Mouse (Mus musculus) stomach, embryonic 14.5 days (tissue): ENCODE results near the gene Ogdh. TPM values are rescaled to one million over a fixed set of nuclear protein-coding genes. Genes with fewer than 3 reads are reported as not detected.
"Not testable (repeated sequence)": the region's sequence is repeated elsewhere in the genome, so short reads cannot be mapped to it uniquely, and the experiment has no call there.

Experiments
- ATAC-seq: fragments of 200-750 bp; cut with Nextera tagmentation; 2 replicates; pipeline ENCODE4 v1.8.0; 2017; ENCODE audit warnings: low read depth, moderate TSS enrichment; ENCODE audit not compliant: insufficient number of reproducible peaks, insufficient read depth, low FRiP score
- H3K27ac ChIP-seq: fragments of 300-500 bp; sonication (generic); 2 replicates; pipeline ENCODE4 v1.5.1; 2014; ENCODE audit warnings: mild to moderate bottlenecking, low read length, moderate library complexity, mixed read lengths
- H3K27me3 ChIP-seq: fragments of 300-500 bp; sonication (generic); 2 replicates; pipeline ENCODE4 v1.6.1; 2014; ENCODE audit warnings: low read length, control low read depth, mixed read lengths; ENCODE audit not compliant: control insufficient read depth, insufficient read depth
- H3K36me3 ChIP-seq: fragments of 300-500 bp; sonication (generic); 2 replicates; pipeline ENCODE4 v1.6.1; 2014; ENCODE audit warnings: mild to moderate bottlenecking, control low read depth, low read length, moderate library complexity, mixed read lengths; ENCODE audit not compliant: control insufficient read depth, insufficient read depth
- H3K4me1 ChIP-seq: fragments of 300-500 bp; sonication (generic); 2 replicates; pipeline ENCODE4 v1.6.1; 2014; ENCODE audit warnings: low read length, control low read depth, mixed read lengths; ENCODE audit not compliant: control insufficient read depth, insufficient read depth
- H3K4me2 ChIP-seq: fragments of 300-500 bp; sonication (generic); replicated peaks from 2 replicates; pipeline ENCODE4 v1.6.1; 2014; ENCODE audit warnings: low read depth, low read length, control low read depth
- H3K4me3 ChIP-seq: fragments of 300-500 bp; sonication (generic); 2 replicates; pipeline ENCODE4 v1.5.1; 2014; ENCODE audit warnings: low read depth, low read length, control low read depth
- H3K9ac ChIP-seq: fragments of 300-500 bp; sonication (generic); replicated peaks from 2 replicates; pipeline ENCODE4 v1.6.1; 2014; ENCODE audit warnings: low read depth, mild to moderate bottlenecking, control low read depth, low read length, moderate library complexity, mixed read lengths
- H3K9me3 ChIP-seq: fragments of 300-500 bp; sonication (generic); 2 replicates; pipeline ENCODE4 v1.6.1; 2016; ENCODE audit warnings: low read depth, low read length, control low read depth; ENCODE audit not compliant: control insufficient read depth
- WGBS: fragments of 180-500 bp; shearing (Covaris S2); extraction: QIAGEN DNeasy Blood & Tissue Kit; methylation state at CpG from one replicate; pipeline ENCODE4 v1.1.7; 2014; 5-methylcytosine and 5-hydroxymethylcytosine counted together
- polyA plus RNA-seq: library from polyadenylated mRNA; unstranded; fragments of >200 nt; fragmentation: Nextera tagmentation; extraction: Ambion mirVana; gene quantifications from 2 replicates; pipeline ENCODE4 v1.2.1, GENCODE M21; 2014

Ogdh gene
- 89.1 and 90.4 TPM in 2 replicates for polyA plus RNA-seq

DNA sequence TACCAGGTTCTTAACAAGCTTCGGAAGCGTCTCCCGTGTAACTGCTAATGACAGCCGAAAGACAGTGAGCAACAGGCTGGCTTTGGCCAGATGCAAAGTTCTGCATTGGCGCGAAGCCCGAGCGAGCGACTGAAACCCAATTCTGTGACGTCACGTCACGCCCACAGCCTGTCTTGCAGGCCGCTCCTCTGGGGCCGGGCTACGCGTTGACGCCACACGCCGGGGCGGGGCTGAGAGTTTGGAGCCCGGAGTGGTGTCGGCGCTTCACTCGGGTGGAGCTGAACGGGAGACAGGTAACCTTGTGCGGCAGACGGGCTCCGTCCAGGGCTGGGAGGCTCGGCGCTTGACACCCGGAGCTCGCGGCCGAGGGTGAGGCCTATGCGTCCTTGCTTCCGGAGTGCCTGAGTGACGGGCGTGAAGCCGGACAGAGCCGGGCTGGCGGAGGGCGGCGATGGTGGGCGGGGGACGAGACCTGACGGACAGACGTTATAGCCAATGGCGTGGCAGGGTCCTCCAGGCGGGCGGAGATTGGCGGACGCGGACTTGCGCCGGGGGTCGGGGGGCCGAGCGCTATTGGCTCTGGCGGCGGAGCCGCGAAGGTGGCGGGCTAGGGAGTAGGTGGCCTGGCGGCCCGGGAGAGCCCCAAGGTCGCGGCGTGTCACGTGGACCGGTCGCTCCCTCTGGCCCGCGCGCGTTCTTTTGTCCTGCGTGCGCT is at the start of gene Ogdh:
TSS of gene Ogdh (plus strand) at position 233 of the 715 bp plus-strand sequence.
- WGBS, result under 1% methylated on average over 77 of the region's 77 CpGs
- ATAC-seq, result peak; percentile 97

GRCm38 (mm10) chr11:6244707-6245106 is 46.7 kb upstream of the Ogdh start:
- WGBS, result 47% methylated on average over 19 of the region's 19 CpGs
- no peak for ATAC-seq
- Histone ChIP-seq H3K36me3 (no peaks in the 10 kb centered on the region), H3K27me3 (no peaks in the 10 kb centered on the region), H3K4me2 (no peak overlapping the region), H3K9me3 (no peaks in the 10 kb centered on the region), H3K9ac (no peak overlapping the region), H3K27ac (no peak overlapping the region), H3K4me3 (no peak overlapping the region), H3K4me1 (no peaks in the 10 kb centered on the region)

More for the DNA sequence above, at the start of gene Ogdh:
- Histone ChIP-seq H3K27me3 (no peaks in the 10 kb centered on the region), H3K9ac (peak within 1 kb of the TSS; percentile 25), H3K27ac (peak within 1 kb of the TSS; percentile 67), H3K4me1 (peaks cover 5% of the 10 kb centered on the region; the same call in 1 of the 2 replicates), H3K4me2 (peak within 1 kb of the TSS; percentile 61), H3K4me3 (peak within 1 kb of the TSS; percentile 53), H3K9me3 (no peaks in the 10 kb centered on the region), H3K36me3 (no peaks in the 10 kb centered on the region)

DNA sequence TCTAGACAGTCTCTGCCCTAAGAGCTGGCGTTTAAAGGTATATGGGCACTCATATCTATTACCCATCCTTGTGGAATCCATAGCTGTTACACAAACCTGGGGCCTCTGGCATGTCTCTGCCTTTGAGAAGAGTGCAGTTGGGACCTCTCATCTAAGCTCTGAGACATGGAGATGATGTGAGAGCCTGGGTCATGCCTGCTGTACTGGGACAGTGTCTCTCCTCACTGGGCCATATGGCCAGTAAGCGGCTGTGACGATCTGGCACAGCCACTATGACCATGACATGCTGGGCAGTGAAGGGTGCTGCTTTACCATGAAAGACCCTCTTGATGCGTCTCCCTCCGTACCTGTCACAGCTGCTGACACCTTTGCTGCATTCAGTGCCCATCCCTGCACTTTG is 39.2 kb upstream of the Ogdh start:
- no peaks in the 10 kb centered on the region for H3K36me3 ChIP-seq
- no peaks in the 10 kb centered on the region for H3K4me1 ChIP-seq
- H3K9ac ChIP-seq, result no peak overlapping the region
- no peak overlapping the region for H3K4me2 ChIP-seq
- H3K27me3 ChIP-seq, result no peaks in the 10 kb centered on the region
- H3K9me3 ChIP-seq, result no peaks in the 10 kb centered on the region
- no peak overlapping the region for H3K4me3 ChIP-seq
- WGBS, result 91% methylated on average over 5 of the region's 5 CpGs
- no peak for ATAC-seq
- no peak overlapping the region for H3K27ac ChIP-seq

GRCm38 (mm10) chr11:6252824-6253223 is 38.6 kb upstream of the Ogdh start:
- no peaks in the 10 kb centered on the region for H3K27me3 ChIP-seq
- ATAC-seq, result no peak
- H3K27ac ChIP-seq, result no peak overlapping the region
- no peak overlapping the region for H3K9ac ChIP-seq
- H3K9me3 ChIP-seq, result no peaks in the 10 kb centered on the region
- H3K36me3 ChIP-seq, result no peaks in the 10 kb centered on the region
- H3K4me1 ChIP-seq, result no peaks in the 10 kb centered on the region
- WGBS, result 79% methylated on average over 4 of the region's 4 CpGs
- no peak overlapping the region for H3K4me3 ChIP-seq
- no peak overlapping the region for H3K4me2 ChIP-seq

- H3K4me1 ChIP-seq, H3K9me3 ChIP-seq, H3K9ac ChIP-seq, H3K27ac ChIP-seq, H3K27me3 ChIP-seq, H3K4me2 ChIP-seq, ATAC-seq, H3K4me3 ChIP-seq: not testable (repeated sequence)
- H3K36me3 ChIP-seq, result peaks cover 15% of the 10 kb centered on the region
- WGBS, result 82% methylated on average over 2 of the region's 2 CpGs
These were observed 36.8 kb upstream of the Ogdh start for GRCm38 (mm10) chr11:6254602-6255001.

GRCm38 (mm10) chr11:6256490-6257072 is 34.9 kb upstream of the Ogdh start:
- Histone ChIP-seq H3K9ac (no peak overlapping the region), H3K4me1 (no peaks in the 10 kb centered on the region), H3K9me3 (no peaks in the 10 kb centered on the region), H3K27me3 (no peaks in the 10 kb centered on the region), H3K4me2 (no peak overlapping the region), H3K27ac (no peak overlapping the region), H3K4me3 (no peak overlapping the region), H3K36me3 (peaks cover 34% of the 10 kb centered on the region)
- no peak for ATAC-seq
- 62% methylated on average over 6 of the region's 6 CpGs for WGBS

GRCm38 (mm10) chr11:6259413-6259812 is 32.0 kb upstream of the Ogdh start:
- Histone ChIP-seq H3K36me3 (peaks cover 56% of the 10 kb centered on the region), H3K27ac (no peak overlapping the region)
- WGBS, result 94% methylated on average over 7 of the region's 7 CpGs

DNA sequence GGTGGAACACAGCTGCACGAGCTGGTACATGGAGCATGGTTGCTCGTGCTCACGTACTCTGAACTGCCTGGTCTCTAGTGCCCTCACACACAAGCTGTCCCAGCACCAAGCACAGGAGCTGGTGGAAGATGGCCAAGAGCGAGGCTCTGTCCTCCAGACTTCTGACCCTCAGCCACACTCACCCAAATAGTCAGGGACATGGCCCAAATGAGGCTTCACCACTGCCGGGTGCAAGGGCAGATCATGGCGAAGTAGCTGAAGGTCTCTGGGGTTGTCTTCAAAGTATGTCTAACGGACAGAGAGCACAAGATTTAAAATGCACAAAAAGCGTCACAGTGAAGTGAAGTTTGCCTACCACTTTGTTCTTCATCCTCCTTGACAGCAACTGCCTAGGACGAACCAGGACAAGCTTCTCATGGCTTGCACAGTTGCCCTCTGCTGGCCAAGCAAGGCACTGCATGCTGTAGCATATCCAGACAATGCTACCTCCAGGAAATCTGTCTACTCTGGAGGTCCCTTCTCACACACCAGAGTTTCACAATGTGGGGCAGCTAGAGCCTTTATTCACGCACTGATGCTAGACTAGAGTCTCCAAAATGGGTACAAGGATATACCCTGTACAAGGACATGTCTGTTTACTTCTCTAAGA is 29.9 kb upstream of the Ogdh start:
- no peak overlapping the region for H3K4me3 ChIP-seq
- ATAC-seq, result no peak
- WGBS, result 80% methylated on average over 10 of the region's 10 CpGs

More at GRCm38 (mm10) chr11:6259413-6259812, 32.0 kb upstream of the Ogdh start:
- ATAC-seq, result no peak
- no peaks in the 10 kb centered on the region for H3K27me3 ChIP-seq
- no peak overlapping the region for H3K4me3 ChIP-seq
- no peaks in the 10 kb centered on the region for H3K4me1 ChIP-seq
- no peak overlapping the region for H3K4me2 ChIP-seq
- H3K9ac ChIP-seq, result no peak overlapping the region
- no peaks in the 10 kb centered on the region for H3K9me3 ChIP-seq

More for the DNA sequence above, 29.9 kb upstream of the Ogdh start:
- no peaks in the 10 kb centered on the region for H3K9me3 ChIP-seq
- no peak overlapping the region for H3K27ac ChIP-seq
- H3K36me3 ChIP-seq, result peaks cover 77% of the 10 kb centered on the region
- H3K4me1 ChIP-seq, result peaks cover 3% of the 10 kb centered on the region
- no peak overlapping the region for H3K9ac ChIP-seq
- H3K27me3 ChIP-seq, result no peaks in the 10 kb centered on the region
- no peak overlapping the region for H3K4me2 ChIP-seq
